Mouse (Mus musculus) hindbrain, embryonic 12.5 days (tissue): ENCODE results near the gene Krt75. TPM values are rescaled to one million over a fixed set of nuclear protein-coding genes. Genes with fewer than 3 reads are reported as not detected.

Experiments
- microRNA-seq: library from miRNA; unstranded; fragments of <30 nt; microRNA quantifications from one replicate; pipeline ENCODE4, GENCODE M21; 2017
- polyA plus RNA-seq: library from polyadenylated mRNA; unstranded; fragments of >200 nt; fragmentation: Nextera tagmentation; extraction: Ambion mirVana; gene quantifications from 2 replicates; pipeline ENCODE4 v1.2.1, GENCODE M21; 2016

The Krt75 gene
- polyA plus RNA-seq, 1 experiment from 2014 or later: 0.08 TPM

Small RNA genes lying within 50 kb of the gene (microRNA-seq; reads per million reads assigned to microRNA genes)
- gene Gm44393: not detected
- not detected for gene Gm44460

Other genes starting within 250 kb of the Krt75 start
- 0.14 and 0.21 TPM in 2 replicates for gene Krt80, start 203.7 kb downstream of the Krt75 start, polyA plus RNA-seq
- 8.8 and 10.5 TPM in 2 replicates for gene Krt7, start 162.9 kb downstream of the Krt75 start, polyA plus RNA-seq
- gene Krt87, start 135.1 kb downstream of the Krt75 start, polyA plus RNA-seq: 0.39 and 0.48 TPM in 2 replicates
- not detected in 2 replicates for gene Krt88, start 126.2 kb downstream of the Krt75 start, polyA plus RNA-seq
- not detected in 2 replicates for gene Krt81, start 110.2 kb downstream of the Krt75 start, polyA plus RNA-seq
- gene Krt86, start 100.4 kb downstream of the Krt75 start, polyA plus RNA-seq: not detected in 2 replicates
- not detected in 2 replicates for gene Krt83, start 82.4 kb downstream of the Krt75 start, polyA plus RNA-seq
- not detected in 2 replicates for gene Gm49425, start 56.6 kb downstream of the Krt75 start, polyA plus RNA-seq
- gene Krt84, start 41.1 kb downstream of the Krt75 start, polyA plus RNA-seq: not detected in 2 replicates
- not detected in 2 replicates for gene Krt82, start 23.2 kb downstream of the Krt75 start, polyA plus RNA-seq
- 0.14 and 0.30 TPM in 2 replicates for gene Krt90, start 11.0 kb downstream of the Krt75 start, polyA plus RNA-seq
- not detected in 2 replicates for gene Gm5414, start 54.3 kb upstream of the Krt75 start, polyA plus RNA-seq
- not detected in 2 replicates for gene Gm5478, start 73.5 kb upstream of the Krt75 start, polyA plus RNA-seq
- gene Krt6b, start 106.4 kb upstream of the Krt75 start, polyA plus RNA-seq: not detected in 2 replicates
- gene Krt6a, start 120.4 kb upstream of the Krt75 start, polyA plus RNA-seq: not detected in 2 replicates
- gene Krt5, start 139.0 kb upstream of the Krt75 start, polyA plus RNA-seq: 14.1 and 16.6 TPM in 2 replicates
- gene Krt71, start 169.2 kb upstream of the Krt75 start, polyA plus RNA-seq: not detected in 2 replicates
- gene Krt72, start 212.6 kb upstream of the Krt75 start, polyA plus RNA-seq: not detected in 2 replicates
- gene Krt73, start 228.4 kb upstream of the Krt75 start, polyA plus RNA-seq: 0.57 and 0.65 TPM in 2 replicates
- gene Krt2, start 244.3 kb upstream of the Krt75 start, polyA plus RNA-seq: not detected in 2 replicates